Mouse (Mus musculus): ENCODE data around the gene Ptcra. TPM values are rescaled to one million over a fixed set of nuclear protein-coding genes. Genes with fewer than 3 reads are reported as not detected.

The Ptcra gene
- polyA plus RNA-seq (2012; rRNA removed) (0.20 and 0.30 TPM in 2 replicates), polyA plus RNA-seq (2014; fragmentation: Nextera tagmentation; extraction: Ambion mirVana) (0.19 and 0.57 TPM in 2 replicates)

DNA sequence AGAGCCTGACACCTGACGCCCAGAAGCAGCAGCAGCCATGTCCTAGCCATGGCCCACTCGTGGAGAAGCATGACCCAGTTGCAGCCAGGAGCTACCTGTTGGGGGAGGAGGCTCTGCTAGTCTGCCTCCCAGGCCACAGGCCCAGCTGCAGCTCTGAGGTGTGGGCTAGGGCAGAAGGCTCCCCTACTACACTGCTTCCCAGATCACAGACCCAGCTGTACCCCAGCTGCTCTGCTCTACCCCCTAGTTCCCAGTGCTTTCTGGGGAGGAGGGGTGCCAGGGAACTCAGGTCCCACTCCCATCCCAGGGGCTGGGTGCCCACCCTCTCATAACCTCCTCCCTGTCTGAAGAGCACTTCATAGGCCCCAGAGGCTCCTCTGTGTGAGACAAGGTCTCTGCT is at the start of gene Ptcra:
Ptcra (minus strand) TSS at position 169 of the 400 bp plus-strand sequence.
- no peak within 1 kb of the TSS for H3K9ac ChIP-seq (ENCODE audit: low read depth, low read length, severe bottlenecking)
- H3K4me3 ChIP-seq (replicated peaks; ENCODE audit: low read length): no peak within 1 kb of the TSS
- no peak for TF ChIP-seq POLR2A (IDR thresholded peaks at IDR 0.05; ENCODE audit: borderline replicate concordance, extremely low read depth, insufficient read depth, insufficient read length)
- H3K9me3 ChIP-seq (ENCODE audit: control insufficient read depth, low read length): no peaks in the 10 kb centered on the region
- no peak for ATAC-seq (ENCODE audit: low FRiP score, low read depth)
- no peak for DNase-seq (ENCODE audit: low spot score)
- H3K4me1 ChIP-seq (ENCODE audit: control insufficient read depth, insufficient read depth, low read length): no peaks in the 10 kb centered on the region
- H3K4me2 ChIP-seq (replicated peaks; ENCODE audit: low read depth, low read length, severe bottlenecking): no peak within 1 kb of the TSS
- H3K36me3 ChIP-seq (ENCODE audit: control insufficient read depth, insufficient read depth, low read length): no peaks in the 10 kb centered on the region
- no peak within 1 kb of the TSS for H3K27ac ChIP-seq (replicated peaks; ENCODE audit: low read depth, low read length)
- H3K27me3 ChIP-seq (ENCODE audit: control insufficient read depth, insufficient read depth, low read length): no peaks in the 10 kb centered on the region
- 71% methylated on average over 2 of the region's 2 CpGs for whole genome bisulfite sequencing

DNA sequence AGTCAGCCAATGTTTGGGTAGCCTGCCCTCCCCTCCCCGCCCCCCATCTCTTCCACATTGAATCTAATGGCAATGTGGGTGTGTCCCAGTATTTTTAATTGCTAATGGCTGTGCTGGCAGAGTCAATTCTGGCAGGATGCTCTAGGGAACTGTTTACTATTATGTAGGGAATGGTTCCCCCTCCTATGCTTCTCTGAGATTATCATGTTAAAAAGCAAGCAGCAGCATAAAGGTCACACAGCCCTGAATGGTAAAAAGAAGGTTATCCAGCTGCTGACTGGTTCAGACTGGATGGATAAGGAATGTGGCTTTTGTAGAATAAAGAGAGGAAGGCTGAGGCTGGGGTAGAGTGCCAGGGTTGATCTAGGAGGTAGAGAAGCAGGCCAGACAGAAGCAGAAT is 48.9 kb upstream of the Ptcra start:
- TF ChIP-seq POLR2A (IDR thresholded peaks at IDR 0.05; ENCODE audit: borderline replicate concordance, extremely low read depth, insufficient read depth, insufficient read length): no peak
- Histone ChIP-seq H3K9ac (ENCODE audit: low read depth, low read length, severe bottlenecking) (no peak overlapping the region), H3K27me3 (ENCODE audit: control insufficient read depth, insufficient read depth, low read length) (no peaks in the 10 kb centered on the region), H3K36me3 (ENCODE audit: control insufficient read depth, insufficient read depth, low read length) (peaks cover 59% of the 10 kb centered on the region), H3K4me1 (ENCODE audit: control insufficient read depth, insufficient read depth, low read length) (no peaks in the 10 kb centered on the region), H3K27ac (replicated peaks; ENCODE audit: low read depth, low read length) (no peak overlapping the region), H3K9me3 (ENCODE audit: control insufficient read depth, low read length) (no peaks in the 10 kb centered on the region), H3K4me3 (replicated peaks; ENCODE audit: low read length) (no peak overlapping the region), H3K4me2 (replicated peaks; ENCODE audit: low read depth, low read length, severe bottlenecking) (no peak overlapping the region)
- 93% methylated on average over 1 of the region's 1 CpGs for WGBS
- no peak for ATAC-seq (ENCODE audit: low FRiP score, low read depth)
- DNase-seq (ENCODE audit: low spot score): no peak

DNA sequence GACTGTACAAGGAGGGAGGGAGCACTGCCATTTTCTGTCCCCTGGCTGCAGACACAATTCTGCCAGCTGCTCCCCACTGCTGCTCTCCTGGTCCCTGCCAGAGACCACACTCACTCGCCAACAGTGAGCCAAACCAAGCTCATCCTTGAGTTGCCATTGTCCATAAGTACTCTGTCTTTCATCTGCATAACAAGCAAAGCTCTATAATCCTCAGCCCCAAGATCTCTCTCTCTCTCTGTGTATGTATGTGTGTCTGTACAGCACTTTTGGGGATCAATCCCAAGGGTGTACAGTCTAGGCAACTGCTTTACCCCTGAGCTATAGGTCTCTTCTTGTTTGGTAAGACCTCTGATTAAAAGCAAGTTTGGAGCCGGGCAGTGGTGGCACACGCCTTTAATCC is 47.2 kb upstream of the Ptcra start:
- Histone ChIP-seq H3K27me3 (ENCODE audit: control insufficient read depth, insufficient read depth, low read length) (no peaks in the 10 kb centered on the region), H3K4me1 (ENCODE audit: control insufficient read depth, insufficient read depth, low read length) (no peaks in the 10 kb centered on the region), H3K9me3 (ENCODE audit: control insufficient read depth, low read length) (no peaks in the 10 kb centered on the region), H3K4me3 (replicated peaks; ENCODE audit: low read length) (no peak overlapping the region), H3K4me2 (replicated peaks; ENCODE audit: low read depth, low read length, severe bottlenecking) (no peak overlapping the region), H3K9ac (ENCODE audit: low read depth, low read length, severe bottlenecking) (no peak overlapping the region), H3K27ac (replicated peaks; ENCODE audit: low read depth, low read length) (no peak overlapping the region), H3K36me3 (ENCODE audit: control insufficient read depth, insufficient read depth, low read length) (peaks cover 68% of the 10 kb centered on the region)
- TF ChIP-seq POLR2A (IDR thresholded peaks at IDR 0.05; ENCODE audit: borderline replicate concordance, extremely low read depth, insufficient read depth, insufficient read length): no peak
- WGBS: 93% methylated on average over 3 of the region's 3 CpGs
- no peak for DNase-seq (ENCODE audit: low spot score)
- no peak for ATAC-seq (ENCODE audit: low FRiP score, low read depth)

DNA sequence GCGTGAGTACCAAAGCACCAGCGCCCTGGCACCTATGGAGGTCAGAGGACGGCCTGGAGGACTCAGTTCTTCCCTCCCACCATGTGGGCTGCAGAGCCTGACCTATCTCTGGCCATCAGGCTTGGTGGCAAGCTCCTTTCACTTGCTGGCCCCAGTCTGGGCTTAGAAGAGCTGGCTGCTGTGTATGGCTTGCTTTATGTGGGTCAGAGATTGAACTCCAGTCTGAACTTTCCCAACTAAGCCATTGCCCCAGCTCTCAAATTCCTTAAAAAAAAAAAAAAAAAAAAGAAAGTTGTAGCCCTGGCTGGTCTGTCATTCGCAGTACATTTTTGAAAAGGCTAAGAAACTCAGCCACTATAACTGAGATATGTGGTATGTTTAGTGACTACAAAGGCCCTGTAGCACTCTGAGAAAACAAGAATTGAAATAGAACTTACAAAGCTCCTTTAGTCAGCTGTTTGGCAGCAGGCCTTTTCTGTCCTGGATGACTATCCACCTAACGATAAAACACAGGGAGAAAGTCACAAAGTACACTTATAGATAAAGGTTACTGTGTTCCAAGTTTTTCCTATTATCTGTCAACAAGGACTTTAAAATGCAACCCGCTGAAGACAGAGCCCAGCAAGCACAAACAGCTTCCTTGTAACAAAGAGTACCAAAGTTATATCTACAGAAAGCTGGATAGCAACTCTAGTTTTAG is 45.8 kb upstream of the Ptcra start:
- no peak overlapping the region for H3K27ac ChIP-seq (replicated peaks; ENCODE audit: low read depth, low read length)
- WGBS: 91% methylated on average over 6 of the region's 6 CpGs
- TF ChIP-seq POLR2A (IDR thresholded peaks at IDR 0.05; ENCODE audit: borderline replicate concordance, extremely low read depth, insufficient read depth, insufficient read length): no peak
- no peaks in the 10 kb centered on the region for H3K9me3 ChIP-seq (ENCODE audit: control insufficient read depth, low read length)
- H3K4me3 ChIP-seq (replicated peaks; ENCODE audit: low read length): no peak overlapping the region
- ATAC-seq (ENCODE audit: low FRiP score, low read depth) (no peak), DNase-seq (ENCODE audit: low spot score) (no peak)
- peaks cover 72% of the 10 kb centered on the region for H3K36me3 ChIP-seq (ENCODE audit: control insufficient read depth, insufficient read depth, low read length)
- no peak overlapping the region for H3K9ac ChIP-seq (ENCODE audit: low read depth, low read length, severe bottlenecking)
- no peak overlapping the region for H3K4me2 ChIP-seq (replicated peaks; ENCODE audit: low read depth, low read length, severe bottlenecking)
- H3K4me1 ChIP-seq (ENCODE audit: control insufficient read depth, insufficient read depth, low read length): no peaks in the 10 kb centered on the region
- H3K27me3 ChIP-seq (ENCODE audit: control insufficient read depth, insufficient read depth, low read length): no peaks in the 10 kb centered on the region

DNA sequence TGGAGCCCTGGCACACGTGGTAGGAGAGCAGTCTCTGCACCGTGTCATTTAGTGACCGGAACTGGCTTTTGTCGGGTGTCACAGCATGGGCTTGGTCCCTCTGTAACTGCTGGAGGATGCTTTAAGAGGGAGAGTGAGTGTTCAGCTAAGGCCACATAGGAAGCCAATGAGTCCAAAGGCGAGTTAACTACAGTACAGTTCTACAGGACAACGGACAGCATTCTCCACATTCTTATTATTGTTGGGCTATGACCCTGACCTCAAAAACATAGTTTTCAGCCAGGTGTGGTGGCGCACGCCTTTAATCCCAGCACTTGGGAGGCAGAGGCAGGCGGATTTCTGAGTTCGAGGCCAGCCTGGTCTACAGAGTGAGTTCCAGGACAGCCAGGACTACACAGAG is 44.9 kb upstream of the Ptcra start:
- H3K9ac ChIP-seq (ENCODE audit: low read depth, low read length, severe bottlenecking): no peak overlapping the region
- H3K27ac ChIP-seq (replicated peaks; ENCODE audit: low read depth, low read length): no peak overlapping the region
- H3K4me1 ChIP-seq (ENCODE audit: control insufficient read depth, insufficient read depth, low read length): no peaks in the 10 kb centered on the region
- H3K27me3 ChIP-seq (ENCODE audit: control insufficient read depth, insufficient read depth, low read length): no peaks in the 10 kb centered on the region
- peaks cover 66% of the 10 kb centered on the region for H3K36me3 ChIP-seq (ENCODE audit: control insufficient read depth, insufficient read depth, low read length)
- ATAC-seq (ENCODE audit: low FRiP score, low read depth): no peak
- 86% methylated on average over 10 of the region's 10 CpGs for WGBS
- no peaks in the 10 kb centered on the region for H3K9me3 ChIP-seq (ENCODE audit: control insufficient read depth, low read length)
- TF ChIP-seq POLR2A (IDR thresholded peaks at IDR 0.05; ENCODE audit: borderline replicate concordance, extremely low read depth, insufficient read depth, insufficient read length): no peak
- no peak overlapping the region for H3K4me2 ChIP-seq (replicated peaks; ENCODE audit: low read depth, low read length, severe bottlenecking)
- DNase-seq (ENCODE audit: low spot score): no peak
- no peak overlapping the region for H3K4me3 ChIP-seq (replicated peaks; ENCODE audit: low read length)

Data from limb, embryonic 14.5 days (tissue).